ENCODE assay signal across 8 mouse cellular contexts in genomic region chr17:45584939-45585678, GRCm38 (mm10). TPM values are rescaled to one million over a fixed set of nuclear protein-coding genes. Genes with fewer than 3 reads are reported as not detected.
DNase-seq lines count a peak whose midpoint lies in the region; ATAC-seq and TF ChIP-seq lines count a peak whose summit lies in the region.

No protein-coding gene starts in this region.

- H3K9ac ChIP-seq in hindbrain, embryonic 13.5 days = peak overlapping the region; percentile 29; the same call in 1 of the 2 replicates

- peak; percentile 44; the same call in 1 of the 2 replicates for ATAC-seq in hindbrain, embryonic 13.5 days (ENCODE audit: low FRiP score)

- no peaks in the 10 kb centered on the region for H3K9me3 ChIP-seq in hindbrain, embryonic 13.5 days

- DNase-seq in MN1 (ENCODE audit: low spot score) = peak; percentile 95
- DNase-seq in cerebellum, postnatal 10 days = peak; percentile 92 to 95
- DNase-seq in frontal cortex, postnatal 25 days (ENCODE audit: low spot score in 2 of 2) = peak; percentile 57 to 78
- DNase-seq in left cerebral cortex, adult 2 months (ENCODE audit: extremely low spot score in 1 of 2, low spot score in 2 of 2) = peak; percentile 67 to 69
- peak; percentile 86 for DNase-seq in right cerebral cortex, postnatal 10 days (ENCODE audit: low spot score in 2 of 2)
- DNase-seq in urinary bladder, postnatal 25 days (ENCODE audit: low spot score) = peak; percentile 68

- 24% methylated on average over 14 of the region's 14 CpGs for WGBS in hindbrain, embryonic 13.5 days
- 30% methylated on average over 14 of the region's 14 CpGs for WGBS in macrophage (ENCODE audit: missing documents)

- H3K27ac ChIP-seq in hindbrain, embryonic 13.5 days = peak overlapping the region; percentile 69
- peak overlapping the region; percentile 83 for H3K27ac ChIP-seq in left cerebral cortex, adult 2 months
- H3K27ac ChIP-seq in macrophage = peak overlapping the region; percentile 86

- H3K27me3 ChIP-seq in hindbrain, embryonic 13.5 days = no peaks in the 10 kb centered on the region

- H3K4me2 ChIP-seq in hindbrain, embryonic 13.5 days = no peak overlapping the region

- peak; percentile 96 for TF ChIP-seq CTCF in left cerebral cortex, adult 2 months (IDR thresholded peaks at IDR 0.05)

- H3K79me2 ChIP-seq in macrophage (ENCODE audit: inconsistent target) = no peaks in the 10 kb centered on the region

- H3K4me1 ChIP-seq in hindbrain, embryonic 13.5 days (replicated peaks) = peaks cover 25% of the 10 kb centered on the region

- intact Hi-C loops in left cerebral cortex, adult 2 months (cut with DNase I) = loop anchor here (2.0 to 5.0 kb wide), 3 partner anchors 42 to 137 kb away; no protein-coding TSS in a partner anchor

- H3K36me3 ChIP-seq in hindbrain, embryonic 13.5 days = 0 out of 2 replicates have a peak, but pooled peaks cover 4% of the 10 kb centered on the region
- H3K36me3 ChIP-seq in macrophage (ENCODE audit: inconsistent target) = peaks cover 21% of the 10 kb centered on the region

- no peak overlapping the region for H3K4me3 ChIP-seq in hindbrain, embryonic 13.5 days
- H3K4me3 ChIP-seq in left cerebral cortex, adult 2 months = no peak overlapping the region
- peak overlapping the region; percentile 14; the same call in 1 of the 2 replicates for H3K4me3 ChIP-seq in macrophage (ENCODE audit: inconsistent target)

RNA-seq across cellular contexts. Expression of gene Hsp90ab1, which starts 12.0 kb away (rescaled TPM):
- 1,593 and 1,619 TPM in 2 replicates for polyA plus RNA-seq in hindbrain, embryonic 13.5 days (2015; fragmentation: Nextera tagmentation; extraction: Ambion mirVana)
- 1,000 to 10,000 TPM; 1,492 to 1,507 TPM for total RNA-seq in left cerebral cortex, adult 2 months (2021)
- total RNA-seq in macrophage (2018; cell fraction: chromatin; rRNA removed) = 100 to 1,000 TPM in 24 of 26 experiments, 10 to 100 TPM in 2; 75.3 to 326 (median 157) TPM
- 1,000 to 10,000 TPM in 1 of 26 experiments, 100 to 1,000 TPM in 25; 478 to 1,021 (median 622) TPM for total RNA-seq in macrophage (2018; cell fraction: cytosol; rRNA removed)
- total RNA-seq in macrophage (2018; cell fraction: nucleus; rRNA removed) = 100 to 1,000 TPM; 134 to 740 (median 322) TPM
- polyA plus RNA-seq in macrophage (2018) = 519 to 1,022 TPM (median 909 TPM) in 3 replicates

RNA-seq across cellular contexts. Expression of gene Slc29a1, which starts 14.3 kb away (rescaled TPM):
- polyA plus RNA-seq in hindbrain, embryonic 13.5 days (2015; fragmentation: Nextera tagmentation; extraction: Ambion mirVana) = 33.7 and 38.2 TPM in 2 replicates
- total RNA-seq in left cerebral cortex, adult 2 months (2021) = 10 to 100 TPM; 19.7 to 23.6 TPM
- 100 to 1,000 TPM in 1 of 26 experiments, 10 to 100 TPM in 25; 14.6 to 121 (median 42.6) TPM for total RNA-seq in macrophage (2018; cell fraction: chromatin; rRNA removed)
- total RNA-seq in macrophage (2018; cell fraction: cytosol; rRNA removed) = 10 to 100 TPM; 33.8 to 79.3 (median 46.1) TPM
- 100 to 1,000 TPM in 2 of 26 experiments, 10 to 100 TPM in 24; 34.5 to 101 (median 54.4) TPM for total RNA-seq in macrophage (2018; cell fraction: nucleus; rRNA removed)
- polyA plus RNA-seq in macrophage (2018) = 69.7 to 95.8 TPM (median 74.1 TPM) in 3 replicates

RNA-seq across cellular contexts. Expression of gene Mymx, which starts 16.8 kb away (rescaled TPM):
- 0.47 and 0.67 TPM in 2 replicates for polyA plus RNA-seq in hindbrain, embryonic 13.5 days (2015; fragmentation: Nextera tagmentation; extraction: Ambion mirVana)
- not detected for total RNA-seq in left cerebral cortex, adult 2 months (2021)
- not detected for total RNA-seq in macrophage (2018; cell fraction: chromatin; rRNA removed)
- not detected for total RNA-seq in macrophage (2018; cell fraction: cytosol; rRNA removed)
- total RNA-seq in macrophage (2018; cell fraction: nucleus; rRNA removed) = not detected
- not detected in 3 replicates for polyA plus RNA-seq in macrophage (2018)

RNA-seq across cellular contexts. Expression of gene Slc35b2, which starts 21.4 kb away (rescaled TPM):
- 86.5 and 91.1 TPM in 2 replicates for polyA plus RNA-seq in hindbrain, embryonic 13.5 days (2015; fragmentation: Nextera tagmentation; extraction: Ambion mirVana)
- total RNA-seq in left cerebral cortex, adult 2 months (2021) = 10 to 100 TPM; 21.5 to 26.3 TPM
- 100 to 1,000 TPM in 12 of 26 experiments, 10 to 100 TPM in 14; 21.2 to 410 (median 74.1) TPM for total RNA-seq in macrophage (2018; cell fraction: chromatin; rRNA removed)
- total RNA-seq in macrophage (2018; cell fraction: cytosol; rRNA removed) = 10 to 100 TPM; 41.0 to 71.6 (median 56.5) TPM
- total RNA-seq in macrophage (2018; cell fraction: nucleus; rRNA removed) = 100 to 1,000 TPM in 13 of 26 experiments, 10 to 100 TPM in 13; 49.8 to 383 (median 91.4) TPM
- polyA plus RNA-seq in macrophage (2018) = 41.2 to 72.8 TPM (median 58.2 TPM) in 3 replicates

RNA-seq across cellular contexts. Expression of gene Nfkbie, which starts 29.6 kb away (rescaled TPM):
- polyA plus RNA-seq in hindbrain, embryonic 13.5 days (2015; fragmentation: Nextera tagmentation; extraction: Ambion mirVana) = 5.6 and 6.5 TPM in 2 replicates
- 1 to 10 TPM; 2.3 to 2.4 TPM for total RNA-seq in left cerebral cortex, adult 2 months (2021)
- 100 to 1,000 TPM in 18 of 26 experiments, 10 to 100 TPM in 8; 11.3 to 677 (median 279) TPM for total RNA-seq in macrophage (2018; cell fraction: chromatin; rRNA removed)
- 100 to 1,000 TPM in 8 of 26 experiments, 10 to 100 TPM in 16, 1 to 10 TPM in 2; 7.9 to 269 (median 43.5) TPM for total RNA-seq in macrophage (2018; cell fraction: cytosol; rRNA removed)
- total RNA-seq in macrophage (2018; cell fraction: nucleus; rRNA removed) = 100 to 1,000 TPM in 19 of 26 experiments, 10 to 100 TPM in 6, 1 to 10 TPM in 1; 9.8 to 645 (median 296) TPM
- 5.5 to 11.3 TPM (median 9.9 TPM) in 3 replicates for polyA plus RNA-seq in macrophage (2018)
